Mouse (Mus musculus) c-Kit-positive CD71-positive TER-119-negative erythroid progenitor cells, embryonic 14.5 days (primary cell): ENCODE measurements around the gene Sgcd.
"Not testable (repeated sequence)": the region's sequence is repeated elsewhere in the genome, so short reads cannot be mapped to it uniquely, and the experiment has no call there.

Experiments
- DNase-seq: peaks from one replicate; pipeline ENCODE4 v3.0.0-alpha.2; 2013; ENCODE audit warnings: low read depth

Gene Sgcd

GRCm38 (mm10) chr11:47776019-47776418, 212.8 kb downstream of the Sgcd start:
- DNase-seq = no peak

- no peak for DNase-seq
Measured at GRCm38 (mm10) chr11:47765859-47766258, 222.9 kb downstream of the Sgcd start.

DNA sequence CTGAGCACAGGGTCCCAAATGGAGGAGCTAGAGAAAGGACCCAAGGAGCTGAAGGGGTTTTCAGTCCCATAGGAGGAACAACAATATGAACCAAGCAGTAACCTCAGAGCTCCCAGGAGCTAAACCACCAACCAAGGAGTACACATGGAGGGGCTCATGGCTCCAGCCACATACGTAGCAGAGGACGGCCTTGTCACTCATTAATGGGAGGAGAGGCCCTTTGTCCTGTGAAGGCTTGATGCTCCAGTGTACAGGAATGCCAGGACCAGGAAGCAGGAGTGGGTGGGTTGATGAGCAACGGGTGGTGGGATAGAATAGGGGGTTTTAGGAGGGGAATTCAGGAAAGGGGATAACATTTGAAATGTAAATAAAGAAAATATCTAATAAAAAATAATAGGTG, 225.2 kb downstream of the Sgcd start:
- DNase-seq = not testable (repeated sequence)

DNA sequence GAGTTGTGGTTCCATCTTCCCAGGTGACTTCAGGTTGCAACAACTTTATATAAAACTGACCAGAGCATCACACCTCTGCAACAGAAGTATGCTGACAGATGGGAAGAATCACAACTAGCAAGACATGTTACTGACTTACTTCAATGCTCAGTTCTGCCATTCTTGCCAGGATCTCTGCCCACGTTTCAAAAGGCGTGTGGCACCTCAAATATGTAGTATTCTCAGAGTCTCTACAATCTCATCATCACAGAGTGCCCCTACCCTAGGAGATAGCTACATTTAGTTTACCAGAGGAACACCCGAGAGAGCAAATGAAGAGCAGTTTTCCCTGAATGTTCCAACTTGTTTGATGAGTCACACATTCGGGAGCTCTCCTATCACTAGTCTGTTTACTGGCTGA, 229.8 kb downstream of the Sgcd start:
- no peak for DNase-seq

DNA sequence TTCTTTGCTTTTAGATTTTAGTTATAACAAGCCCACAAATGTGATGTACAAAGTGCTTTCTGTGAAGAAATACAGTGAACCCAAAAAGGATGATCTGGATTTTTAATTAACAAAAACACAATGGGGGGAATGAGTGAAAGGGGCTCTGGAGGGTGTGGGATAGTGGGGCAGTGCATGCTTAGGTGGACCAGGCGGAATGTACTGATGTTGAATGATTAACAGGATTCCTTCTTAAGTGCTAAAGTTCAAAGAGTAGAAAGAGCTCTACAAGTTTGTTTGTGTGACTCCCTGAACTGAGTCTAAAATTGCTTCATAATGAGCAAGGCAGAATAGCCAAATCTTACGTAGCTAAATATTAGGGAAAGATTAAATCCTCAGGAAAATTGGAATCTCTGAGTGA, 246.0 kb downstream of the Sgcd start:
- DNase-seq = no peak

DNA sequence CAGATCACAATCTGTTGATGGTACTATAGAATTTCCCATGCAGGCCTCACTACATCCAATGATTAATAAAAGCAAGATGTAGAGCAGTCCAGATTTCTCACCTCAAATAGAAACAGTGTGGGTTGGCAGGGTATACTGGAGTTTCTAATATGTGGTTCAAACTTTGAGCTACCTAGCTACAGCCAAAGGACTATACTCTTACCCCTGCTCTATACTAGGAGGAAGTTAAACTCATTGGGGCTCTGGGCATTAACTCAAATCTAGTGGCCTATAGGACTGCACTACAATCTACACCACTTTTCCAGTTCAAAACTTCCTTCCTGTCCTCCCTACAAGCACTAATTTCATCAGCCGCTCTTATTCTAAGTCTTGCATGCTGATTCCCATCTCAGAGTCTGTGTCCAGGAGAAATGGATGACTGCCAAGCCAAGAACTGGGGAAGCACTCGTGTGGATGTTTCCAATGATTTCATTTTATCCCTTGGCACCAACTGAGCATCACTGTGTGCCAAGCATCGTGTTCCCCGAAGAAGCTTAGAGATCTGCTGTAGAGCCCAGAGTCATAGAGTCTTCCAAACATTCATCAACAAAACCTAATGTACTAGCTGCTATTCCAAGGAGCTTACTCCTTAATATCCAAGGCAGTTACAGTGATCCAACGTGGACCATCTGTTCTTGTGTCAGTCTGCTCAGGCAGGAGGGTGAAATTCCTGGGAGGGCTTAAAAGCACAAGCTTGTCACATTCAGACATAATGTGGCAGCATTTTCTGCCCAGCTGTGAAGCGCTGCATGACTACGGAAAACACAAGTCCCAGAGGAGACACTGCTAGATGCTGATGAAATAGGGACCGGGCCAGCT, 283.6 kb downstream of the Sgcd start:
- no peak for DNase-seq

- no peak for DNase-seq
Measured at GRCm38 (mm10) chr11:47695611-47696010, 293.2 kb downstream of the Sgcd start.

GRCm38 (mm10) chr11:47658135-47658534, 330.6 kb downstream of the Sgcd start:
- peak; percentile 19 for DNase-seq

- no peak for DNase-seq
Measured at GRCm38 (mm10) chr11:47645911-47646310, 342.9 kb downstream of the Sgcd start.

GRCm38 (mm10) chr11:47641567-47642259, 347.1 kb downstream of the Sgcd start:
- no peak for DNase-seq

GRCm38 (mm10) chr11:47640556-47640955, 348.2 kb downstream of the Sgcd start:
- no peak for DNase-seq

DNA sequence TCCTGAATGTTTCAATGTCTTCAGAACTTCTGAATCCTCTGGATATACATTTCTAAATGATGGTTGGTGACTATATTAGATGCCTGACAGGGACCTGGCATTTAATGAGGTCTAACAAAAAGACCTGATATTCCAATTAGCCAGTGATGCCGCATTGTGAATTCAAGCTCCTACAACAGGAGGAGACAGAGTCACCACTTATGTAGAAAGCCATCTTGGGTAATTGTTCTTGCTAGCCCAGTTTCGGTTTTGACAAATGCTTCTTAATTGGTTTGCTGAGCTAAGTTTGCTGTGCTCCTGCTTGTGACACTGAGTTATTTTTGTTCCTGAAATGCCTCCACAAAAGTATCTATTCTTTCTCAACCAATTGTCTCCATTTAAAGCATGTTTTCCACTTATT, 358.6 kb downstream of the Sgcd start:
- no peak for DNase-seq

- no peak for DNase-seq
Measured at GRCm38 (mm10) chr11:47609892-47610291, 378.9 kb downstream of the Sgcd start.

DNA sequence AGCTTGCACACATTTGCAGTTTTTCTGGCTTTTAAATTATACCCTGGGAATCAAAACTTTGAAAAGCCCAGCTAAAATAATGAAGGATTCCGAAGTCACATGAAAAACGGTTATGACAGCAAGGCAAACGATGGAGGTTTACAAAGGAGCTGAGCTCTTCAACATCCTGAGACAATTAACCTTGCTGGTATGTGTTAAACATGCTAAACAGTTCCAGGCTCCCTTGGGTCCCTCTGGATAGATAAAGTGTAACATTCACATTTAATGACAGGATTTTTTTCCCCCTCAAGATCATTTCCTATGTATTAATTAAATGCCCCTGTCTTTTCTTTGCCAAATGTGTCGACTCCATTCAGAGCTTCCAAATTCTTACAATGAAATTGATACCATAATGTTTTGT, 414.1 kb downstream of the Sgcd start:
- DNase-seq = no peak

DNA sequence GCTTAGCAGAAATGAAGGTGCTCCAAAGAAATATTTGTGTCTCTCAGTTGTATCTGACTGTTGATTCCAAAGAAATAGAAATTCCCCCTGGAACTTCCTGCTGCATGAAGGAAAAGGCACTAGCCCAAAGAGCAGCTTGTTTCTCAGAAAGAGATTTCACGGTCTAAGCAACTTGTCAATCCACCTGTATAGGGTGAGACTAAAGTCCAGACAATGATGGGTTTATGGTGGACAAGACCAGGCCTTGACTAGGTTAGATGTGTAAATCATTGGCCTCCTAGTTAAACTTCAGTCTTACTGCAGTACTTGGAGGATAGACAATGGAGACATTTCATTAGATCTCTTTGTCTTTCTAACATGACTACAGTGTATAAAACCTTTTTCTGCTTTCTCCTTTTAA, 420.3 kb downstream of the Sgcd start:
- DNase-seq = no peak

GRCm38 (mm10) chr11:47566156-47566555, 422.6 kb downstream of the Sgcd start:
- DNase-seq = no peak

DNA sequence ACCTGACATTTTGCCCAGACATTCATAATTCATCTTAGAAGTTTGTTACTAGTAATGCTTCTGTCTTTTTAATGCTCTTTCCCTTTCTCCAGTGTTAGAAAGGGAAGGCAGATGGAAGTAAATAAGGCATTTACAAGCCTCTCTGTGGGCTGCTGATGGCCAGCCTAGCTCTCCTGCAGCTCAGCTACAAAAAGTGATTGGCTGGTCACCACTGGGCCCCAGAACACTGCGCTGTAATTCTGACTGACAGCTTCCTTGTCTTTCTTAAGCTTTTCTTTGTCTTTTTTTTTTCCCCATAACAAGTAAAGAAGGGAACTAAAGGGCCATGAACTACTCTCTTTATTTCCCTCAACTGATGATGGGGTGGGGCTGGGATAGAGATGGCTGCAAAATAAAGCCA, 463.9 kb downstream of the Sgcd start:
- no peak for DNase-seq

- DNase-seq = no peak
Measured at GRCm38 (mm10) chr11:47508047-47508446, 480.7 kb downstream of the Sgcd start.

- DNase-seq = not testable (repeated sequence)
Measured at GRCm38 (mm10) chr11:47503236-47503635, 485.5 kb downstream of the Sgcd start.

DNA sequence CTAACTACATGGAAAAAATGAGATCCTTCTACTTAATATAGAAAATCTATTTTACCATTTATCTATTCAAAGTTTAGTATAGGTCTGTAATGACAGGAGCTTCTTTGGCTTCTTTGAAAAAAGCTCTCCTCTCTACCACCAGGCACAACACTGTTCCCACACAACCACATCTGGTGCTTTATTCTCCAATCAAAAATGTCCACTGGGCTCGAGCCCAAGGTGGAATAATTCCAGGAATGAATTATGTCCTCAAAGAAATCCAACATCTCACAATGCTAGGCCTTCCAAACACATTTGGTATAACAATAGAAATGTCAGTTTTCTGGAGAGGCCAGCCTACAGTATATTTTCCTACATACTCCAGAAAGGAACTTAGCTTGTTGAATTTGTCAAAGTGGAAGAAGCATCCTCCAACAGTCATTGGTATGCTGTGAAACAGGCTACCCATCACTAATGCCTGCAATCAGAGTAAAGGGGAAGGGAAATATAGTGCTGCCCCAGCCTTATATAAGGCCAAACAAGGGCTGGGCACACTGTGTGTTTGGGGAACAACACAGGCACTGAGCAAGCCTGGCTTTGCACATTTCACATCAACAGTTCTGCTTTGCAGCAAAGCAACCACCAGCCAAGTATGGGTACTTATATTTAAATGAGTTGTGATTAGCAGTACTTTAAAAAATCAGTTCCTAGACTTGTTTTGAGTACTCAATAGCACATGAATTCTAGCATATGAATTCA, 515.1 kb downstream of the Sgcd start:
- no peak for DNase-seq

DNA sequence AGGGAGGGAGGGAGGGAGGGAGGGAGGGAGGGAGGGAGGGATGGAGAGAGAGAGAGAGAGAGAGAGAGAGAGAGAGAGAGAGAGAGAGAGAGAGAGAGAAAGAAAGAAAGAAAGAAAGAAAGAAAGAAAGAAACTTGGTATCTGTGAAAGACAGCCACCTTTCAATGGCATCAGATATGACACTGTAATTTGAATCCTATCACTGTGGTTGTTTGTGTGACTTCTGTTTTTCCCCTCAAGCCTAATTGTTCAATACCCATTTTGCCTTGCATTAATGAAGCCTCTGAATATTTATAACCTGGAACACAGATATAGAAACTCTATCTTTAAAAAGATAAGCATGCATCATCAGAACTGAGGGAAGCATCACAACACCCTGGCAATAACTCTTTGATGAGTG, 528.1 kb downstream of the Sgcd start:
- not testable (repeated sequence) for DNase-seq

DNA sequence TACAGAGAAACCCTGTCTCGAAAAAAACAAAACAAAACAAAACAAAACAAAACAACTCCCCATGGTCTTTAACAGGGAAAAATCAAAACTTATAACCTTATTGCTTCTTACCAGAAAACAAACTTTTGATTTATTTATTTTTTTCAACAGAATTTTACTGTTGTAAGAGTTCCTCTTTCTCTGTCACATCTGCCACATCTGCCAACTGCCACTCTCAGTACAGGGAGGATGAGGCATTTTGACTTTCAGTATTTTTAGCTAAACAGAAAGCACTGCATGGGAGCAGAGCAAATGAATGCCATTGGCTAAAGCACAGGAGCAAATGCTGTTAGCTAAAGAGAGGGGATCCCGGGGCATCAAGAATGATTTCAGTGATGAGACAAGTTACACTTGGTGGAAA, 528.6 kb downstream of the Sgcd start:
- DNase-seq = no peak

DNA sequence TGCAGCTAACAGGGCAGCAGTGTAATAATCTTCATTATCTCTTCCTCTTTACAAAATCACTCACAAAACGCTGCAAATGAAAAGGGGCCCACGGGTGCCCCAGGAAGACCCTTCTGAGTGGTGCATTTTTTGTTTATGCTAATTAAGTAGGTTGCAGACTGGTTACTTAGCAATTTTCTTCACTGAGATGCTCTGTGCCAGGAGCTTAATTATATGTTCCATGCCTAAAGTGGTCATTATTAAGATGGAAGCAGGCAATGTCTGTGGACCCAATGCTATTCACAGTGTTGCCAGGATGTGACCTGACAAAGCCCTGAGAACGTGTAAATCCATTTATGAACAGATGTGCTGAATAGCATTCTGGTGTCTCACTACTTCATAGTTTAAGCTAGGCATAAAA, 529.6 kb downstream of the Sgcd start:
- DNase-seq = no peak
